Mouse (Mus musculus) midbrain, embryonic 14.5 days (tissue): ENCODE data around the gene Zfp988. TPM values are rescaled to one million over a fixed set of nuclear protein-coding genes. Genes with fewer than 3 reads are reported as not detected.
A peak's percentile ranks its signal among the peaks of the same experiment; 100 is the strongest.
"Not testable (repeated sequence)": the region's sequence is repeated elsewhere in the genome, so short reads cannot be mapped to it uniquely, and the experiment has no call there.

ENCODE experiments used
- ATAC-seq: fragments of 200-750 bp; cut with Nextera tagmentation; 2 replicates; pipeline ENCODE4 v1.8.0; 2017; ENCODE audit warnings: moderate number of reproducible peaks, moderate library complexity; ENCODE audit not compliant: low FRiP score, low TSS enrichment
- DNase-seq: peaks from one replicate; pipeline ENCODE4 v3.0.0-alpha.2; 2015
- H3K27ac ChIP-seq: fragments of 300-500 bp; sonication (generic); replicated peaks from 2 replicates; pipeline ENCODE4 v1.5.1; 2014; ENCODE audit warnings: mild to moderate bottlenecking, low read depth, low read length, moderate library complexity
- H3K27me3 ChIP-seq: fragments of 300-500 bp; sonication (generic); 2 replicates; pipeline ENCODE4 v1.6.1; 2014; ENCODE audit warnings: low read length, control low read depth, mixed read lengths; ENCODE audit not compliant: control insufficient read depth, insufficient read depth
- H3K36me3 ChIP-seq: fragments of 300-500 bp; sonication (generic); 2 replicates; pipeline ENCODE4 v1.6.1; 2014; ENCODE audit warnings: low read length, control low read depth; ENCODE audit not compliant: control insufficient read depth, insufficient read depth
- H3K4me1 ChIP-seq: fragments of 300-500 bp; sonication (generic); 2 replicates; pipeline ENCODE4 v1.6.1; 2014; ENCODE audit warnings: mild to moderate bottlenecking, antibody characterized with exemption, low read length, control low read depth; ENCODE audit not compliant: control insufficient read depth, insufficient read depth
- H3K4me2 ChIP-seq: fragments of 300-500 bp; sonication (generic); 2 replicates; pipeline ENCODE4 v1.6.1; 2014; ENCODE audit warnings: mild to moderate bottlenecking, low read length, moderate library complexity
- H3K4me3 ChIP-seq: fragments of 300-500 bp; sonication (generic); replicated peaks from 2 replicates; pipeline ENCODE4 v1.5.1; 2014; ENCODE audit warnings: low read depth, low read length
- H3K9ac ChIP-seq: fragments of 300-500 bp; sonication (generic); replicated peaks from 2 replicates; pipeline ENCODE4 v1.6.1; 2014; ENCODE audit warnings: mild to moderate bottlenecking, low read length, moderate library complexity
- H3K9me3 ChIP-seq: fragments of 300-500 bp; sonication (generic); 2 replicates; pipeline ENCODE4 v1.6.1; 2016; ENCODE audit warnings: low read length, control low read depth, mixed read lengths; ENCODE audit not compliant: control insufficient read depth
- WGBS: fragments of 180-500 bp; shearing (Covaris S2); extraction: QIAGEN DNeasy Blood & Tissue Kit; methylation state at CpG from one replicate; pipeline ENCODE4 v1.1.7; 2014; 5-methylcytosine and 5-hydroxymethylcytosine counted together
- polyA plus RNA-seq: library from polyadenylated mRNA; unstranded; fragments of >200 nt; fragmentation: Nextera tagmentation; extraction: Ambion mirVana; gene quantifications from 2 replicates; pipeline ENCODE4 v1.2.1, GENCODE M21; 2014

The Zfp988 gene
- polyA plus RNA-seq, 1 experiment from 2014 or later: not detected

- H3K9me3 ChIP-seq: peaks cover 57% of the 10 kb centered on the region
- not testable (repeated sequence) for DNase-seq
Observed at GRCm38 (mm10) chr4:147348401-147348800, 42.9 kb downstream of the Zfp988 start.

GRCm38 (mm10) chr4:147348906-147349686 is 43.6 kb downstream of the Zfp988 start:
- H3K9me3 ChIP-seq: peaks cover 52% of the 10 kb centered on the region

More at GRCm38 (mm10) chr4:147348401-147348800, 42.9 kb downstream of the Zfp988 start:
- H3K27me3 ChIP-seq, H3K27ac ChIP-seq, ATAC-seq, H3K36me3 ChIP-seq, H3K9ac ChIP-seq, H3K4me1 ChIP-seq, H3K4me3 ChIP-seq, H3K4me2 ChIP-seq: not testable (repeated sequence)
- WGBS: 80% methylated on average over 2 of the region's 2 CpGs

GRCm38 (mm10) chr4:147349687-147350415 is 44.4 kb downstream of the Zfp988 start:
- not testable (repeated sequence) for H3K4me1 ChIP-seq, H3K36me3 ChIP-seq, H3K27ac ChIP-seq, H3K4me3 ChIP-seq, H3K4me2 ChIP-seq, H3K27me3 ChIP-seq, H3K9ac ChIP-seq, DNase-seq
- peak; percentile 63; the same call in 1 of the 2 replicates for ATAC-seq
- 83% methylated on average over 9 of the region's 9 CpGs for WGBS
- H3K9me3 ChIP-seq: peaks cover 56% of the 10 kb centered on the region

More at GRCm38 (mm10) chr4:147348906-147349686, 43.6 kb downstream of the Zfp988 start:
- not testable (repeated sequence) for H3K4me2 ChIP-seq, DNase-seq, H3K36me3 ChIP-seq, H3K9ac ChIP-seq, ATAC-seq, H3K27me3 ChIP-seq, H3K4me3 ChIP-seq, H3K27ac ChIP-seq, H3K4me1 ChIP-seq
- 92% methylated on average over 18 of the region's 19 CpGs for WGBS

- H3K4me1 ChIP-seq, H3K27me3 ChIP-seq, H3K4me3 ChIP-seq, H3K36me3 ChIP-seq, DNase-seq, H3K9ac ChIP-seq, H3K27ac ChIP-seq, H3K4me2 ChIP-seq: not testable (repeated sequence)
- H3K9me3 ChIP-seq: peaks cover 52% of the 10 kb centered on the region
- ATAC-seq: peak; percentile 43; the same call in 1 of the 2 replicates
- 88% methylated on average over 2 of the region's 2 CpGs for WGBS
Observed at GRCm38 (mm10) chr4:147350541-147350940, 45.1 kb downstream of the Zfp988 start.

- H3K36me3 ChIP-seq, H3K4me1 ChIP-seq, H3K4me3 ChIP-seq, H3K4me2 ChIP-seq, H3K9ac ChIP-seq, DNase-seq, H3K27ac ChIP-seq, H3K27me3 ChIP-seq, ATAC-seq: not testable (repeated sequence)
- 85% methylated on average over 9 of the region's 13 CpGs for WGBS
- H3K9me3 ChIP-seq: peaks cover 50% of the 10 kb centered on the region
Observed at GRCm38 (mm10) chr4:147351376-147351980, 46.0 kb downstream of the Zfp988 start.

- ATAC-seq, H3K9ac ChIP-seq, H3K27me3 ChIP-seq, H3K4me3 ChIP-seq, H3K27ac ChIP-seq, H3K4me2 ChIP-seq, H3K36me3 ChIP-seq, DNase-seq, H3K4me1 ChIP-seq: not testable (repeated sequence)
- 81% methylated on average over 4 of the region's 4 CpGs for WGBS
- H3K9me3 ChIP-seq: peaks cover 32% of the 10 kb centered on the region
Observed at GRCm38 (mm10) chr4:147353626-147354025, 48.2 kb downstream of the Zfp988 start.

- no CpG with 5 or more reads among the region's 3 CpGs for WGBS
- not testable (repeated sequence) for ATAC-seq, H3K4me2 ChIP-seq
Observed at GRCm38 (mm10) chr4:147356042-147356441, 50.6 kb downstream of the Zfp988 start.

GRCm38 (mm10) chr4:147357195-147357594 is 51.7 kb downstream of the Zfp988 start:
- DNase-seq: not testable (repeated sequence)
- WGBS: no CpG with 5 or more reads among the region's 2 CpGs

More at GRCm38 (mm10) chr4:147356042-147356441, 50.6 kb downstream of the Zfp988 start:
- not testable (repeated sequence) for H3K27ac ChIP-seq, H3K36me3 ChIP-seq, H3K4me1 ChIP-seq, H3K27me3 ChIP-seq, H3K9ac ChIP-seq, H3K9me3 ChIP-seq, H3K4me3 ChIP-seq, DNase-seq

More at GRCm38 (mm10) chr4:147357195-147357594, 51.7 kb downstream of the Zfp988 start:
- not testable (repeated sequence) for H3K4me1 ChIP-seq, ATAC-seq, H3K4me3 ChIP-seq, H3K9ac ChIP-seq, H3K36me3 ChIP-seq, H3K27ac ChIP-seq, H3K27me3 ChIP-seq, H3K9me3 ChIP-seq, H3K4me2 ChIP-seq
